Mouse (Mus musculus): ENCODE results near the gene E030018B13Rik.

The E030018B13Rik gene

DNA sequence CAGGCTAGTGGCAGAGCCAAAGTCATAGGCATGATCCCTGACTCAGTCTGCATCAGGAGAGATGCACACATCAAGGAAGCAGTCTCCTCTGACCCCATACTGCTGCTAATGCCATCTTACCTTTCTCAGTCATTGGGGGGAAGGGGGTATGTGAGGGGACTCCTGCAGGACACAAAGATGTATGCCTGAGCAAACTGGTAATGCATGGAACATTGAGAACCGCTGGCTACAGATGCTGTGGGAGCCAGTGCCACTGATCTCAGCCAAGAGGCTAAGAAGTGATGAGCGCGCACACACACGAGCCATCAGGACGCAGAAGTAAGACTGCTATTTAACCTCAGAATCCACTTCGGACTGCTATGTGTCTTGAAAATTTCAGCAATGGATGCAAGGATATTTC, 18.5 kb upstream of the E030018B13Rik start:
- DNase-seq = no peak

DNA sequence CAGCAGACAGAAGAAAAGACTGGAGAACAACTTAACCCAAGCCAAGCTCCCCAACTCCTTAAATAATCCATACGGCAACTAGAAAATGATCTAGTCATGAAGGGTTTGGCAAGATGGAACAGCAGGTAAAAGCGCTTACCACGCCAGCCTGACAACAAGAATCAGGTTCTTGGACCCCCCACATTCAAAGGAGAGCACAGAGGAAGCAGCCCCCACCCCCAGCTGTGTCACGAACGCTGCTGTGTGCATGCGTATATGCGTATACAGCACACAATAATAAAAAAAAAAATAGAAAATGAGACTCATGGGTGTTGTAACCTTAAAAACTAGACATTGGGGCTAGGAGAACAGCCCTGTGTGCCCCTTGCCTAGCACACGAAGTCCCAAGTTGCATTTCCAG, 16.7 kb upstream of the E030018B13Rik start:
- DNase-seq = no peak

DNA sequence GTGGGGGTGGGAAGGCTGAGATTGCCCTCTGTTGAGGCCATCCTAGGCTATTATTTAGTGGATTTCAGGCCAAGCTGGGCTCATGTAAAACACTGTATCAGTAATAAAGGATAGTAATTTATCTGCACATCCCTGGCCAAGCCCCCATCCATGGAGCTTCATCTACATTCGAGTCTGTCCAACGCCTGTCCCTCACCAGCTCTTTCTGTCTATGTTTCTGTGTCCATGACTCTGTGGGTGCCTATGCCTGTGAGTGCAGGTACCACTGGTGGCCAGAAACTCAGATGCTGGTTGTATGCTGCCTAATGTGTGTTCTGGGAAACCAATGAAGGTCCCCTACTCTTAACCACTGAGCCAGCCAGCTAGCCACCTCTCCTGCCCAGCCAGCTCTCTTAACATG, 16.2 kb upstream of the E030018B13Rik start:
- no peak for DNase-seq

DNA sequence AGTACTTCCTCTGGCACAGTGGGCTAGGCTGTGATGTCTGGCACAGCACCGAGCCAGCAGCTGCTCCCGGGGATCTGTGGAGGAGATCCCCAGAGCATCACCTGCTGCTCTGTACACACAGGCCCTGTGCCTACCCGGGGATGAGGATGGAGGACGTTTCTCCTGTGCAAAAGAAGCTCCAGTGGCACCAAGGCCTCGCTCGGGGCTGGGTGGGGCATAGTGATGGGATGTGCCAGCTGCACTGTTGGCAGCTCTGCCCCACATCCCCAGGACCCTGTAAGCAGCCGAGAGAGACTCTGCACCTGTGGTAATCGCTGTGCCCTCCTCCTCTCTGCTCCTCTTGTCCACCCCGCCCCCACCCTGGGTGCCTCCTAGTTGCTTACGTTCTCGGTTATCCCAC, 15.3 kb upstream of the E030018B13Rik start:
- DNase-seq = no peak

DNA sequence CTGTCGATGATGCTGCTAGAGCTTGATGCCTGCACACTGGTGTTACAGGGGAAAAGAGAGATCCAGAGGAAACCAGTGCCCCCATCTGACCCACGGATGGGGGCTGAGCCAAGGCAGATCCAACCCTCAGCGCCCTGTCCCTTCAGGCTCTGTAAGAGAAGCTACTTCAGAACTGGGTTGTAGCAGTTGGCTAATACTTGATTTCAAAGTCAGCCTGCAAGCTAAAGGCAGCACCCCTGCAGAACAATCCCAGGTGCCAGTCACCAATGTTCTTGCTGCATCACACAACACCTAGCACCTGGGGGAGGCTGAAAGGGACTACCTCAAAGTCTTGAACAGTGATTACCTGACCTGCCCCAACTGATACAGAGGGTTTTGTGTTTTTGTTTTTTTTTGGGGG, 14.7 kb upstream of the E030018B13Rik start:
- no peak for DNase-seq

DNA sequence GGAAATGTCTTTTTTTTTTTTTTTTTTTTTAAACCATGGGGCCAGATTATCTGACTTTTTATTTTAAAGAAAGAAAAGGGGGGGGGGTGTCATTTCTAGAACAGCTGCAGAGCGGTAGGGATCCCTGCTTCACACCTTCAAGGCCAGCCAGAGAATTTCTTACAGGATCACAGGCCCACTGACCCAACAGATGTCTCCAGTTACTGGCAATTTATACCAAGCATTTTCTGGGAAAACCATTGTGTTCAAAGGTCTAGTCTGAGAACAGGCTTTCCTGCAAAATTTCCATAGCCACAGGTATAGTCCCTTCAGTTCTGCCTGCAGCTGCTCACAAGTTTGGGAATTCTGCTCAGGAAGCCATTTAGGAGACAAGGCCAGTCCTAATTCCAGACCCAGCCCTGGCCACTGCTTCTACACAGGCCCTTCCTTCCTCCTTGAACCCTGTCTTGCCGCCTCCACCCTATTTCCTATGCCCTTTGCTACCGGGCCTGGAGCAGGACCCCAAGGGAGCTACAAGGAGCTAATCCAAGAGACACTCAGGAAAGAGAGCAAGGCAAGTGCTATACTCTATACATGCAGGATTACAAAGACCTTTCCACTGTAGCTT, 13.9 kb upstream of the E030018B13Rik start:
- no peak for DNase-seq

DNA sequence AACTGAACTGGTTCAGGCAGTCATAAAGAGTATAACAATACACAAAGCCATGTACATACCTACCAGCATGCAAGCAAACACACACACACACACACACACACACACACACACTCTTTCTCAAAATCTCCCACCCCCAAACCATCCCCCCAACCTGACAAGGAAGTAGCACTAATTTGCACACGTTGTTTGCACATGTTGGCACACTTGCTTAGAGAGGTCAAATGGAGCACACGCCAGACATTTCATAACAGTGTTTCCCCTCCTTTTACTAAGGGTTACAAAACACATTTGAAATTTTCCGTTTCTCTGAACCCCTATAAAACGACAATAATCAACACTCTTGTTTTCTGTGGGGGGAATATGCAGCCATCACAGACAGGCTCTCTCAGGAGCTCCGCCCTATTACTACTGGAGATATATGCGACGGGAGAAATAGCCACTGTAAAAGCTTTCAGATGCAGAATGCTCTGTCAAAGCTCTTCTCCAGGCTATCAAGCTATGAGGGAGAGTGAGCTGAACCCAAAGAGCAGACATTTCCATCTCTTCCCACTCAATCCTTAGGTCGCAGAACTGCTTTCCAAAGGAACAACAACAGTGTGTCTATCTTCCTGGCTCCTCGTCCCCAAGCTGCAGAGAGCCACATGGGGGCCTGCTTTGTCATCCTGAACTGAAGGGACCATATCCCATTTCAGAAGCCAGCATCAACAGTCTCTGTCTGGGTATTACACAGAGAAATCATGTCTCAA, 12.8 kb upstream of the E030018B13Rik start:
- no peak for DNase-seq

DNA sequence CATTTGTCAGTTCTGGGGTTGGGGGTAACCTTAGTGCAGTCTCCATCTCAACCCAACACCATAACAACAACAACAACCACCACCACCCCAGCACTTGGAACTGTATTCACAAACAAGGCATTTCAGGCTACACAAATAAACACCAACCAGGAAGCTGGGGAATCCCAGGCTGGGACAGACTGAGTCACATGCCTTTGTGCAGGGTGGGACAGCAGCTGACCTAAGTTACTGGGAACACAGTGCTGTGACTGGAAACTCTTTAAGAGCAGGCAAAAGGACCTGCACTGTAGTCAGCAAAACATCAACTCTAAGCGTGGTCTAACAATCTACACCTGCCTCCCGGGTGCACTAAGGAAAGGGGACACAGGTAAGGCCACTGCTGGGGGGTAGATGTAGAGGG, 11.5 kb upstream of the E030018B13Rik start:
- DNase-seq = no peak

DNA sequence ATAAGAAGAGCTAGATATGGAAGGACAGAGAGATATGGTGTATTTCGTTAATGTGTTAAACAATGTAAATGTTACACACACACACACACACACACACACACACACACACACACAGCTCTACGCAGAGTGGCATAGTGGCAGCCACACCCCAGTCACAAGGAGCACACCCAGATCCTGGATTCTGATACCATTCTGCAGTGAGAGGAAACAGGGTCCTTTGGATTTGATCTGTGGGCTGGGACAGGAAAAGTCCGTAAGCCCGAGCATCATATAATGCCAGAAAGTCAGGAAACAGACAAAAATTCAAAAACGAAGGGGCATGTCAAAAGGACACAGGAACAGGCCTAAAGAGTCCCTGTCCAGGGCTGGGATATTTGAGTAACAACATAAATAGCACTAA, 11.0 kb upstream of the E030018B13Rik start:
- no peak for DNase-seq

DNA sequence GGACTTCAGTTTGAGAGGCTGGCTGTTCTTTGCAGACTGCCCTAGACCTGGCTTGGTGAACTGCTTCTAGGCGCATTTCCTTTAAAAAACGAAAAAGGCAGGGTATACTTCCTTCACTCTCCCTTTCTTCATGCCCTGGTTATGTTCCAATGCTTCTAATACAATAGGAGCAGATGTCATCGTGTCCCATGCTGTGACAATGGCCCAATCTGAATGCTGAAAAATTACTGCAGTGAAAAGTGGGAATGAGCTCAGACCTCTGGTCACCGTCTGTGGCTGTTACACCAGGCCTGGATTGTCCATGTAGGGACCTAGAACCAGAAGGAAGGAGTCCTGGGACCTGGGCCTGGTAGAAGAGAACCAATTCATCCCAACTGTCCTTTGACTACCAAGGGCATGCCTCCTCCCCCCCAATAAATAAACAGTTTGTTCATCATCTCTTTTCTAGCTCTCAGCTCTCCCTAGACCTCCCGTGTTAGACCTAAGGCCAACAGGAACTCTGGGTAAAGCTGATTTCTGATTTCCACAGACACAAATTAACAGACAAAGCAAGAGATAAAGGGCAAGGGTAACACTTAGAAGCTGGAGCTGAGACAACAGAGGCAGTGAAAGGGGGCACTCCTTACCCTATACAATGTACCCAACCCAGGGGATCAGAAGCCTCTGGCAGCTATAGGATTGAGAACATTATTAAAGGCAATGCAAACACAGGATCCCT, 8.7 kb upstream of the E030018B13Rik start:
- peak; percentile 70 for DNase-seq

DNA sequence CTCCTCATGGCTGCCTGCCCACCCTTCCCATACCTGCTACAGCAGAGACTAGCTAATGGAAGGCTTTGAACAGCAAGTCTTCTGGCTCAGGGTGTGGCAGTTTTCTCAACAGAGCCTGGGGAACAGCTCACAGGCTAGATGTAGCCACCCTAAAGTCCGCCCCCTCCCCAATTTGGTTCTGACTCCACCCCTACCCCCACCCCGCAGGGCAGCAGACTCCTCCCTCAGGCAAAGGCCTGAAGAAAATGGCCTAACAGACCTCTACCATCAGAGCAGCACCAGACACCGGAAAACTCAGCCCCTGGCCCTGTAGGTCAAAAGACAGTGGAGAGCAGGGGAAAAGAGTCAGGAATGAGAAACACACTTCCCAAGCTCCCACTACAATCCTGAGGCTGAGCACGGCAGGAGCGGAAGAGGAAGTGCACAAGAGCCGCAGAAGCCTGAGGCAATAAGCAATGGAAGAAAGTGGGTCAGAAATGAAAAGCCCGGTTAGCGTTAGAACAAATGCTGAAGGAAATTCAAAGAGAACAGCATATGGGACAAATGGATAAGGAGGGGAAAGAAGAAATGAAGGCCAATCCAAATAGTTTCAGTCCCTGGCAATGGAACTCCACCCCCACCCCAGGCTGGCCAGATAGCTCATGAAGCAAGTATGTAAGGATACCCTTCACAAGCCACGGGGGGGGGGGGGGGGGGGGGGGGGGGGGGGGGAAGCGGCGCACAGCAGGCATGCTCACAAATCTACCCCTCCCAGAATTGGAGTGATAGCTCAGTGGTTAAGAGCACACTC, 8.0 kb upstream of the E030018B13Rik start:
- no peak for DNase-seq

DNA sequence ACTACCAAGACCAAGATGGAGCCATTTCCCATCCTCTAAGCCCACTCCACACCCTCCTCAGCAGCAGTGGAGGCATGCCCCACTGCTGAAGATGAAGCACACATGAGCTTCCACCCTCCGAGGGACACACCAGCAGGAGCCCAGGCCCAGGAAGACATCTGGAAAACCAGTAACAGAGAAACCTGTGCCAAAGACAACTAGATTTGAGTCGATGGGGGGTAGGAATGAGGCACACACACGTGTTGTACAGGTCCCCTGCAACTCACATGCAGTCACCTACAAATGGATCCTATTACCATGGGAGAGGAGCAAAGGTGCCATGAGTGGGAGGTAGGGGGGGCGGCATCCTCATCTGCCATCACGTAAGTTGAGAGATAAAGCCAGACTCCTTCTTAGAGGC, 6.4 kb upstream of the E030018B13Rik start:
- no peak for DNase-seq

DNA sequence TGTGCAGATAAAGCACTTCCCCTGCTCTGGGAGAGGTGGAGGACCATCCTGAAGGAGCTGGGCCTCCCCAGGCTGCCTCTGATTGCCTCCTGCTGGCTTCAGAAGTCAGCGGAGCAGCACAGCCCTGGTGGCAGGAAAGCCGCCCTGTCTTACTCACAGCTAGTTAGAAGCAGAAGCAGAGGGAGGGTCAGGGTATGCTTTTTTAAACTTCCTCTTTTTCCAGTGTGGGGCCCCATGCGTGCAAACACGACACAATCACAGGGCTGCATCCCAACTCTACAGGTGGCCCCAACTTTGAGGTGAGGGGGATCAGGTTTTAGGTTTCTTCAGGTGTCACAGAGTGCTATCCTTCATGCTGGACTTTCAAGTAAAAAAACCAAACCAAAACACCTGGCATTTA, 5.7 kb upstream of the E030018B13Rik start:
- DNase-seq = no peak

DNA sequence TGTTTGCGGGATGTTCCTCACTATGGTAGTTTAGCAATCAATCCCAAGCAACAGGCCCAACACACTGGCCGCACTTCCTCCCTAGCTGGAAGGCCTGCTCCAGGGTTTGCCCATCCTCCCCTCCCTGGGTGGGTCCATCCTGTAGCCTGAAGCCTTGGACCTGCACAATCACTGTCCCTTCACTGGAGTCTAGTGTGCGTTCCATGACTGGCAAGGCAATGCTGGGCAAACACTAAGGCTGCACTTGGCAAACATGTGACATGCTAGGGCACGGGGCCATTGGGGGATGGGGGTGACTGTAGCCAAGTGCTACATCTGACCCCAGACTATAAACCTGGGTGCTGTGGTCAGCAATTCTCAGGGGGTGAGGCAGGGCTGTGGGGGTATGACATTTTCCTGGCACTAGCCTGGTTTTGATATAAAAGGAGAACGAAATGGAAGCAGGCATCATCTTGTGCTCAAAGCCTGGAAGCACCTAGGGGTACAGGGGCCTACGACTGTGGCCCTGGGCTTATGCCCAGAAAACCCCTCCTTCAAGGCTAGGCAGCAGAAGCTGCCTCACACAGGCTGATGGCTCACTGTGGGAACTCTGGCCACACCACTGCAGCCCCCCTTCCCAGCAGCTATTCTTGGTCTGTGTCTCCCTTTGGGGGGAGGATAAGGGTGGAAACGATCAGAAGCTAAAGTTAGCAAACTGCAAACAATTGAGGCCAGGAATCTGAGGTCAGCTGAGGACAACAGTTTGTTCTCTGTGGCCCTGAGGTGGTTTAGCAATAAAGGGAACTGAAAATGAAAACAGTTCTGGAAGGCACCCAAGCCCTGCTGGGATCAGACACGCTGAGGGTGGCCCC, 5.0 kb upstream of the E030018B13Rik start:
- peak; percentile 62 for DNase-seq

DNA sequence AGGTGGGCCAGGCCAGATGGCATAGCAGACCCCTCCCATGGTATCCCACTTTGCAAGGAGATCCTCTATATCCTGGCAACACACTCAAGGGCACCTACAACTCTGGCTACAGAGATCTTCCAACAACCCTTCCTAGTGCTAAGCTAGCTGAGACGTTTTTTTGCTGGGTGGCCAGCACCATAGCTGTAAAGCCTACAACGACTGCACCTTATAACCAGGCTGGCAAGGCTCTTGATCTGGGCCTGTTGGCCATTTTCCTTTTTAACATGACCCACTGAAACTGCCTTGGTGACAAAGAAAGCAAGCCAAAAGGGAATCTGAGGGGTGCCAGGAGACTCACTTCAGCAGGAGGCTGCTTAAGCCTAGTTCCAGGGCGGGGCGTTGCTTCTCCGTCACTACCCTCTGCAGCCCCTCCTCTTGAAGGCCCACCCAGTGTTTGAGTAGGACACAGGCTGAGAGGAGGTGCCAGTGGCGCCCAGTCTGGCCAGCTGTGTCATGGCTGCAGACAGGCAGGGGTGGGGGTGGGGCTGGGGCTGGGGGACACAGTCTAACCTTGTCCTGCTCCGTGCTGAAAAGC, 4.3 kb upstream of the E030018B13Rik start:
- no peak for DNase-seq

DNA sequence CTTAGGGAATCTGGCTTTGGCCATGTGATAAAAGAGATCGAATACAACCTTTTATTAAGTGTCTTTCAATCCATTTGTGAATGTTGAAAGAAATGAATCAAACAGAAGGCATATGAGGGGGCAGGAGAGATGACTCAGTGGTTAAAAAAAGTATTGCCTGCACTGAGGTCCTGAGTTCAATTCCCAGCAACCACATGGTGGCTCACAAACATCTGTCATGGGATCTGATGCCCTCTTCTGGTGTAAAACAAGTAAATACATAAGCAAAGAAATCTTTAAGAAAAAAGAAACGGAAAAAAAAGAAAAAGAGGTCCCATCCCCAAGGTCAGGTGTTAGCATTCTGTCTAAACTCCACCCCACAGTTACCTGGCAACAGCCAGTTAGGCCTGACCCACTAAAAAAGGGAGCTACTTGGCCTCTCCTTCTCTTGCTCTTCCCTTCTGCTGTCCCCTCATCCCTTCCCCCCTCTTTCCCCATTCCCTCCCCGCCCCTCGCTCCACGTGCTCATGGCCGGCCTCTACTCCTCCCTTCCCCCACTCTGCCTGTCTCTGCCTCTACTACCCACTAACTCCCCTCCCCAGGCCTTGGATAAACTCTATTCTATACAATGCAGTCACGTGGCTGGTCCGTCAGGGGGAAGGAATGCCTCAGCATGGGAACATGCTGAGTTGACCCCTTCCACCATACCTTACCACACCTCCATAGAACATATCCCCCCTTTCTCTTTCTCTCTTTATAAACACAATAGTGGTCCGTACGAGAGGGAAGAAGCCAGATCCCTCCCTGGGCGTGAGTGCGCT, 3.5 kb upstream of the E030018B13Rik start:
- DNase-seq = no peak

DNA sequence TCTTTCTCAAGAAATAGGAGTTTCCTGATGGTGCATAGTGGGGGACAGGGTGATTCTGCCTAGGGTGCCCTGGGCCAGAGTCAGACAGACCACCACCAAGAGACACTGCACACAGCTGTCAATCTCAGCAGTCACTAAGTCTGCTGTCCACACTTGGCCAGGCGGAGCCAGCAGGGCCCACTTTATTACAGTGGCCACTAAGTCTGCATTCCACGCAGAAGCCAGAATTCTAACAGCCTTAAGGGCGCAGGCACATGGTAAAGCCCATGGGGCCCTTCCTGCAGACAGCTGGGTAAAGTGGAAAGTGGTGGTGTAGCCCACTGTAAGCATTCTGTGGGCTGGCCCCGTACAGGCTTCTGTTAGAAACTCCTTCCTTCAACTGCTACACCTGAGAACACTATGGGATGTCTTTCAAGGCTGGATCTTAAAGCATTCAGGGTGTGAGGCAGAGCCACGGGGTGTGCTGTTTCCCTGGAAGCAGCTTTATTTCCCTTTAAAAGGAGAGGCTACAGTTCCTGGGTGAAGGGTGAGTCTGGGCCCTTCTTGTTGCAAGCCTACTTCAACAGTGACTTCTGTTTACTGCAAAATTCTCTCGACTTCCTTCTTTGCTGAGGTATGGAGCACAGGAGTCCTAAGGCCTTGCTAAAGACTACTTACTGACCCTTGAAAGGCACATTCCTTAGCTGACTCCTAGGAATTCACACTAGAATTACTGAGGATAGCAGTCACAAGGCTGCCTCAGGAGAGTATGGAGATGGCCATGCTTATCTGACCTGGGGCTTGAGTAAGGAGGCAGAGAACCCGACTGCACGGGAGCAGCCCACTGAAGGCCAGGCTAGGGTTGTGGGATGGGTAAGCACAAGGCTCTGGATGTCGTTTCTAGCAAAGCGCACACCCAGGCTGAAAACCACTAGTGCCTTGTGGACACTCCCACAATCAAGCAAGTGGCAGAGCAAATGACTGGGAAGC, 2.6 kb upstream of the E030018B13Rik start:
- DNase-seq = no peak

DNA sequence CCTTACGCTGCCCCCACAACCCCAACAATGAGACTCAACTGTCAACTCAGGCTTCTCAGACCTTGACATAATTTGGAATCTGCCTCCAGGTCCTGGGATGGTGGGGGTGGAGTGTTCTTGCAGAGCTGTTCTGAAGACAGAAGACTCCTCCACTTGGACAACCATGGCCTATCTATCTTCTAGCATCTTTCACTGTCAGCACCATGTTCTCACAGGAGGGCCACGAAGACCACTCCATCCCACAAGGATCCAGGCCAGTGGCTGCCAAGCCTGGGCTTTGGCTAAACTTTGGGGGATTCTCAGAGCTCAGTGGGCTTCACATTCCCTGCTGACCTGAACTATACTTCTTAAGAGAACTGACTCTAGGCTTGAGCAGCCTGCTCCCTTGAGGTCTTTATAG, 1.8 kb upstream of the E030018B13Rik start:
- no peak for DNase-seq

DNA sequence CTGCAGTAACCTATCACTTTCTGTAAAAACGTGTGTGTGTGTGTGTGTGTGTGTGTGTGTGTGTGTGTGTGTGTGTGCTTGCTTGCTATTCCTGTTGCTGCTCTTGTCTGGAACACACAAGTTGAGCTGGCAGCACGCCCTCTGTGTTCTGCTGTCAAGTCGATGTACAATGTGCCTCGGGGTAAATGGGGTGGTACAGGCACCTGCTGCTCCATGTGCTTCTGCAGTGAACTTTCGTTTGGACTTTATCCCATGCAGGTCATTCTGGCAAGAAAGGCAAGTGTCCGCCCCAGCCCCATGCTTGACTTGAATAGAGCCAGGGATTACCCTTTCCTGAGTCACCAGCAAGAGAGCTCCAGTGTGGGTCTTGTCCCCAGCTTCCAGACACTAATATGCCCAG, 1.0 kb downstream of the E030018B13Rik start:
- no peak for DNase-seq

All from cerebellum, adult 11 months (tissue).